Mouse (Mus musculus) lung, embryonic 16.5 days (tissue): ENCODE data around the gene Nipa2. TPM values are rescaled to one million over a fixed set of nuclear protein-coding genes. Genes with fewer than 3 reads are reported as not detected.
A peak's percentile ranks its signal among the peaks of the same experiment; 100 is the strongest.

Experiments
- ATAC-seq: fragments of 200-750 bp; cut with Nextera tagmentation; 2 replicates; pipeline ENCODE4 v1.8.0; 2017; ENCODE audit warnings: low read depth, mild to moderate bottlenecking, moderate library complexity
- H3K27ac ChIP-seq: fragments of 300-500 bp; sonication (generic); 2 replicates; pipeline ENCODE4 v1.5.1; 2014; ENCODE audit warnings: mild to moderate bottlenecking, control low read depth, low read length
- H3K27me3 ChIP-seq: fragments of 300-500 bp; sonication (generic); 2 replicates; pipeline ENCODE4 v1.6.1; 2014; ENCODE audit warnings: low read depth, low read length, mixed read lengths; ENCODE audit not compliant: control insufficient read depth, insufficient read depth
- H3K36me3 ChIP-seq: fragments of 300-500 bp; sonication (generic); 2 replicates; pipeline ENCODE4 v1.6.1; 2014; ENCODE audit warnings: low read length; ENCODE audit not compliant: control insufficient read depth, insufficient read depth
- H3K4me1 ChIP-seq: fragments of 300-500 bp; sonication (generic); replicated peaks from 2 replicates; pipeline ENCODE4 v1.6.1; 2014; ENCODE audit warnings: low read length, mixed read lengths; ENCODE audit not compliant: control insufficient read depth, insufficient read depth
- H3K4me2 ChIP-seq: fragments of 300-500 bp; sonication (generic); 2 replicates; pipeline ENCODE4 v1.6.1; 2014; ENCODE audit warnings: low read depth, low read length, control low read depth
- H3K4me3 ChIP-seq: fragments of 300-500 bp; sonication (generic); 2 replicates; pipeline ENCODE4 v1.5.1; 2014; ENCODE audit warnings: mild to moderate bottlenecking, low read length, control low read depth
- H3K9ac ChIP-seq: fragments of 300-500 bp; sonication (generic); 2 replicates; pipeline ENCODE4 v1.6.1; 2014; ENCODE audit warnings: low read length, control low read depth
- H3K9me3 ChIP-seq: fragments of 300-500 bp; sonication (generic); 2 replicates; pipeline ENCODE4 v1.6.1; 2016; ENCODE audit warnings: low read length; ENCODE audit not compliant: control insufficient read depth
- WGBS: fragments of 180-500 bp; shearing (Covaris S2); extraction: QIAGEN DNeasy Blood & Tissue Kit; methylation state at CpG from one replicate; pipeline ENCODE4 v1.1.7; 2014; 5-methylcytosine and 5-hydroxymethylcytosine counted together
- polyA plus RNA-seq: library from polyadenylated mRNA; unstranded; fragments of >200 nt; fragmentation: Nextera tagmentation; extraction: Ambion mirVana; gene quantifications from 2 replicates; pipeline ENCODE4 v1.2.1, GENCODE M21; 2015

Gene Nipa2
- polyA plus RNA-seq, 1 experiment from 2014 or later = 42.5 TPM

DNA sequence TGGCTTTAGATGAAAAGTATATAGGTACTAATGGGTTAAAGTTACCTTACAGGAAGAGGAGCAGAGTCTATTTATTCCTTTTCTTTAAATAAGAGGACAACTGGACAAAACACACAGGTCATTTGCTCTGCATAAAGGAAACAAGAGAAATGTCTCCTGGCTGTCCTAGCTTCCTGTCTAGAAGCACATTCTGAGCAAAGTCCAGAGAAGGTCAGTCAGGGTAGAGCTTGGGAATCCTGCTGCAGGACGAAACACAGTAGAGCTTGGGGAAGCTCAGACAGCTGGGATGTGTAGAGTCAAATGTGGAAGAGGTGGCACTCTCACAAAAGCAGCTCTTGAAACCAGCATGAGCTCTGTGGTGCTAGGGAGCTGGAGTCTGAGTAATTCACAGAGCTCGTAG lies 51.9 kb downstream of the Nipa2 start:
- Histone ChIP-seq H3K4me1 (no peaks in the 10 kb centered on the region), H3K4me2 (no peak overlapping the region), H3K27ac (no peak overlapping the region), H3K27me3 (no peaks in the 10 kb centered on the region), H3K9ac (no peak overlapping the region), H3K4me3 (no peak overlapping the region), H3K9me3 (no peaks in the 10 kb centered on the region), H3K36me3 (peaks cover 47% of the 10 kb centered on the region)
- 77% methylated on average over 2 of the region's 2 CpGs for WGBS
- ATAC-seq = no peak

DNA sequence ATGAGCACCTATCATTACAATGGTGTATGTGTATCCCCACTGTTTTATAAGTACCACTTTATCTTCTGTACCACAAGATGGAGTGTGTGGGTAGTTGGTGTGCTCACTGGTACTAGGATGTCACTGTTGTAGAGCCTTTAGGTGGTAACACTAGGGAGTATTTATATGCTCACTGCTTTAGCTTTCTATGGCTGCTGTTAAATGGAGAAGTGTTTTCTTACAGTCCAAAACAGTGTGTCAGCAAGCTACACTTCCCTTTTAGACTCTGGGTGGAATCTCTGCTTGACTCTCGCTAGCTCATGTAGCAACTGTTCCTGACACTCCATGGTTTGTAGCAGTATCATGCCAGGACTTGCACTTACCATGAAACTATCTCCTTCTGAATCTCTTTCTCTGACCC lies 52.8 kb downstream of the Nipa2 start:
- Histone ChIP-seq H3K9ac (no peak overlapping the region), H3K9me3 (no peaks in the 10 kb centered on the region), H3K27ac (no peak overlapping the region), H3K4me3 (no peak overlapping the region), H3K27me3 (no peaks in the 10 kb centered on the region), H3K4me1 (no peaks in the 10 kb centered on the region), H3K4me2 (no peak overlapping the region), H3K36me3 (peaks cover 46% of the 10 kb centered on the region)
- ATAC-seq = no peak
- 96% methylated on average over 1 of the region's 1 CpGs for WGBS

DNA sequence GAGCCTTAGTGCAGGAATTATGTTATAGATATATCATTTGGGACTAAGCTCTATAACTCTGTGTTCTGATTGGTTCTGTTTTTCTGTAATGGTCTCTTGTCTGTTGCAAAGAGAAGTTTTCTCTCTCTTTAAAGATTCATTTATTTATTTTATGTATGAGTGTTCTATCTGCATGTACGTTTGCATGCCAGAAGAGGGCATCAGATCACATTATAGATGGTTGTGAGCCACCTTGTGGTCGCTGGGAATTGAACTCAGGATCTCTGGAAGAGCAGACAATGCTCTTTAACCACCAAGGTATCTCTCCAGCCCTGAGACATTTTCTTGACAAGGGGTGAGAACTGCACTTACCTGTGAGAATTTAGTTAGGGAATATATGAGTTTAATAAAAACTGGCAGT lies 56.8 kb downstream of the Nipa2 start:
- H3K9me3 ChIP-seq = no peaks in the 10 kb centered on the region
- no peaks in the 10 kb centered on the region for H3K4me1 ChIP-seq
- no peaks in the 10 kb centered on the region for H3K27me3 ChIP-seq
- no peak overlapping the region for H3K4me2 ChIP-seq
- no peak overlapping the region for H3K4me3 ChIP-seq
- H3K27ac ChIP-seq = no peak overlapping the region
- H3K9ac ChIP-seq = no peak overlapping the region
- peaks cover 46% of the 10 kb centered on the region for H3K36me3 ChIP-seq
- ATAC-seq = no peak
- WGBS = 72% methylated on average over 2 of the region's 2 CpGs

DNA sequence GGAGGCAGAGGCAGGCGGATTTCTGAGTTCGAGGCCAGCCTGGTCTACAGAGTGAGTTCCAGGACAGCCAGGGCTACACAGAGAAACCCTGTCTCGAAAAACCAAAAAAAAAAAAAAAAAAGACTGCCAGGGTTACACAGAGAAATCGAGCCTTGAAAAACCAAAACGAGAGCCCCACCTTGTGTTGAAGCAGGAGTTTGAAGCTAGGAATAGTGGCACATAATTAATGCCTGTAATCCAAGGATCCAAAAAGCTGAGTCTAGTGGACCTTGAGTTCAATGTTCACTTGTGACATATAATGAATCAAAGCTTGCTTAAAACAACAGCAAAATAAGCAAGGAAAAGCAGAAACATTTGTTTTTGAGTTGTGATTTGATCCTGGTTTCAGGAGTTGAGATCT lies 58.5 kb downstream of the Nipa2 start:
- H3K4me1 ChIP-seq = no peaks in the 10 kb centered on the region
- no peak overlapping the region for H3K4me3 ChIP-seq
- no peak overlapping the region for H3K9ac ChIP-seq
- no peaks in the 10 kb centered on the region for H3K9me3 ChIP-seq
- 91% methylated on average over 4 of the region's 5 CpGs for WGBS
- no peak overlapping the region for H3K4me2 ChIP-seq
- no peak for ATAC-seq
- H3K36me3 ChIP-seq = peaks cover 49% of the 10 kb centered on the region
- no peak overlapping the region for H3K27ac ChIP-seq
- no peaks in the 10 kb centered on the region for H3K27me3 ChIP-seq

DNA sequence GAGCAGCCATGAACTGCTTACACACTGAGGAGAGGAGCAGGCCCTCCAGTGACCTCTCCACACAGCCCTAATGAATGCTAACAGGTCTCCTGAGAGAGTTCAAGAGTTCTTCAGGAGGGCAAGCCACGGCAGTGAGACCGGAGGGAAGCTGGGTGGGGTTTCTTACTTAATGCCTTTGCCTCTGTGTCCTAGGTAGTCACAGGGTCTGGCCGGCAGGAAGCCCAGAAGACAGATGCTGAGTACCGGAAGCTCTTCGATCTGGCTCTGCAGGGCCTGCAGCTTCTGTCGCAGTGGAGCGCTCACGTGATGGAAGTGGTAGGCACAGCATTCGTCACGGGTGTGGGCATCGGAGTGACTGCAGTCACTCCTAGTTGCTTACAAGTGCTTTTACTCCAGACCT lies 70.5 kb downstream of the Nipa2 start:
- Histone ChIP-seq H3K4me1 (no peaks in the 10 kb centered on the region), H3K36me3 (peaks cover 31% of the 10 kb centered on the region), H3K4me2 (no peak overlapping the region), H3K27ac (no peak overlapping the region), H3K27me3 (no peaks in the 10 kb centered on the region), H3K9ac (no peak overlapping the region), H3K4me3 (no peak overlapping the region), H3K9me3 (no peaks in the 10 kb centered on the region)
- 0 out of 2 replicates have a peak, but pooled peaks have one; percentile 31 for ATAC-seq
- 75% methylated on average over 11 of the region's 11 CpGs for WGBS

DNA sequence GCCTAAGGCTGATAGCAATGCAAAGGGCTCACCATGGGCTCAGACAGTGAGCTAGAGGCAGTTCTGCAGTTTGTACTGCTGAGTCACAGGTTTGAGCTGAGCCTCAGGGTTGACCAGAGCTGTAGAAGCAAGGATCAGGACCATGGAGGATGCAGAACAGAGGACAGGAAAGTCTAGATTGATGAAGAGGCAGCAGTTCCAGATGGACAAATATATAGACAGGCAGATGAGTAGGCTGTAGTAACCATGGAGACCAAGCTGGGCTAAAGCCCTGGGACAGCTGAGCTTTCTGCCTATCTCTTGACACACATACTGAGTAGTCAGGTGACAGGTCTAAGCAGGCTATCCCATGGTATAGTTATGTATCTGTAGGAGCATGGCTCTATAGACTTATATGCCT lies 71.5 kb downstream of the Nipa2 start:
- H3K36me3 ChIP-seq = peaks cover 21% of the 10 kb centered on the region
- H3K27me3 ChIP-seq = no peaks in the 10 kb centered on the region
- H3K9ac ChIP-seq = no peak overlapping the region
- H3K4me2 ChIP-seq = no peak overlapping the region
- no peak overlapping the region for H3K27ac ChIP-seq
- H3K9me3 ChIP-seq = no peaks in the 10 kb centered on the region
- no peak for ATAC-seq
- H3K4me1 ChIP-seq = no peaks in the 10 kb centered on the region
- H3K4me3 ChIP-seq = no peak overlapping the region

DNA sequence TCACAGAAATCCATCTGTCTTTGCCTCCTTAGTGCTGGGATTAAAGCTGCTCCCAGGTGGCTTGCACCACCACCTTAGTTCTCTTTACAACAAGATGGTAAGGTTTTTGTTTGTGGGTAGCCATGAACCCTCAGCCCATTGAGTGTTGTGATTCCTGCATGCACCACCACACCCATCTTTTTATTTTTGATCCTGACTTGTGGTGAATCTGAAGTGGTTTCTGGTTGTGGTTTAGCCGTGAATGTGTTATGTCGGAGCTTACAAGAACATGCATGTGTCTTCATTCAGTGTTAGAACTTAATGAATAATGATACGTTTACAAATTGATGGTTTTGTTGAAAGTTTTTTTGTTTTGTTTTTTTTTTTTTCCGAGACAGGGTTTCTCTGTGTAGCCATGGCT lies 72.3 kb downstream of the Nipa2 start:
- H3K4me2 ChIP-seq = no peak overlapping the region
- peaks cover 21% of the 10 kb centered on the region for H3K36me3 ChIP-seq
- WGBS = 85% methylated on average over 4 of the region's 4 CpGs
- no peaks in the 10 kb centered on the region for H3K27me3 ChIP-seq
- no peaks in the 10 kb centered on the region for H3K4me1 ChIP-seq
- H3K9ac ChIP-seq = no peak overlapping the region
- H3K27ac ChIP-seq = no peak overlapping the region
- no peak overlapping the region for H3K4me3 ChIP-seq
- no peak for ATAC-seq
- H3K9me3 ChIP-seq = no peaks in the 10 kb centered on the region

DNA sequence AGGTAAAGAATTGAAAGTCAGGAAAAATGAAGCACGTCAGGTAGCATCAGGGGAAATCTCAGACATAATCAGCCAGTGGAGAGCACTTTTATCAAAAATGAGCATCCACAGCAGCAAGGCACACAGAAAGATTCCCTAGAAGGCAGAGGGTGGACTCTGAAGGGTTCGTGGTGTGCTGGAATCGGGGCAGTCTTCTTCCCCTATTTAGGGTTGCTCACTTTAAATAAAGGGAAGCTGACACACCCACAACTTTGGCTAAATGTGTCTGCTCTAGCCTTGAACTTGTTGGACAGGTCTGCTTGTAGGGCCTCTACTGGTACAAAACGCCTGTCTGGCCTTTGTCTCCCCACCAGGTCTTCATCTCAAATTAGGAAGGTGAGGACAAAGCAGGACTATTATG lies 73.7 kb downstream of the Nipa2 start:
- Histone ChIP-seq H3K4me3 (no peak overlapping the region), H3K9ac (no peak overlapping the region), H3K36me3 (peaks cover 21% of the 10 kb centered on the region), H3K27ac (no peak overlapping the region), H3K9me3 (no peaks in the 10 kb centered on the region), H3K27me3 (no peaks in the 10 kb centered on the region), H3K4me2 (no peak overlapping the region), H3K4me1 (no peaks in the 10 kb centered on the region)
- WGBS = 84% methylated on average over 4 of the region's 4 CpGs
- no peak for ATAC-seq
